Mouse (Mus musculus) thymus, adult 2 months (tissue): ENCODE results near the gene Inpp5f.

Source experiments
- CTCF ChIP-seq: fragments of 200-500 bp; IDR thresholded peaks from 2 replicates; pipeline ENCODE4 v1.5.1; 2012; ENCODE audit warnings: mild to moderate bottlenecking, control low read depth, low read length, moderate library complexity, borderline replicate concordance; ENCODE audit not compliant: control insufficient read depth, poor library complexity, insufficient read depth; ENCODE audit errors: extremely low read depth
- POLR2A ChIP-seq: fragments of 200-500 bp; IDR thresholded peaks from 2 replicates; pipeline ENCODE4 v1.6.1; 2012; ENCODE audit warnings: mild to moderate bottlenecking, low read length, control low read depth, moderate library complexity; ENCODE audit not compliant: control insufficient read depth, poor library complexity, insufficient read depth; ENCODE audit errors: extremely low read depth

- TF ChIP-seq CTCF: no peak
- TF ChIP-seq POLR2A: no peak
These were observed 32.8 kb upstream of the Inpp5f start for GRCm38 (mm10) chr7:128578199-128578945.
